Mouse (Mus musculus) forebrain, embryonic 16.5 days (tissue): ENCODE results near the gene Ess2. TPM values are rescaled to one million over a fixed set of nuclear protein-coding genes. Genes with fewer than 3 reads are reported as not detected.
A peak's percentile ranks its signal among the peaks of the same experiment; 100 is the strongest.

Experiments used
- ATAC-seq: fragments of 200-750 bp; cut with Nextera tagmentation; 2 replicates; pipeline ENCODE4 v1.8.0; 2017; ENCODE audit warnings: mild to moderate bottlenecking, moderate library complexity
- H3K27ac ChIP-seq: fragments of 300-500 bp; sonication (generic); 2 replicates; pipeline ENCODE4 v1.5.1; 2014; ENCODE audit warnings: low read length, control low read depth
- H3K27me3 ChIP-seq: fragments of 300-500 bp; sonication (generic); replicated peaks from 2 replicates; pipeline ENCODE4 v1.6.1; 2014; ENCODE audit warnings: low read length; ENCODE audit not compliant: control insufficient read depth, insufficient read depth
- H3K36me3 ChIP-seq: fragments of 300-500 bp; sonication (generic); 2 replicates; pipeline ENCODE4 v1.6.1; 2014; ENCODE audit not compliant: control insufficient read depth, insufficient read depth
- H3K4me1 ChIP-seq: fragments of 300-500 bp; sonication (generic); replicated peaks from 2 replicates; pipeline ENCODE4 v1.6.1; 2014; ENCODE audit warnings: low read length; ENCODE audit not compliant: control insufficient read depth, insufficient read depth
- H3K4me2 ChIP-seq: fragments of 300-500 bp; sonication (generic); 2 replicates; pipeline ENCODE4 v1.6.1; 2014; ENCODE audit warnings: mild to moderate bottlenecking, low read length, control low read depth
- H3K4me3 ChIP-seq: fragments of 300-500 bp; sonication (generic); replicated peaks from 2 replicates; pipeline ENCODE4 v1.5.1; 2014; ENCODE audit warnings: mild to moderate bottlenecking, low read length, control low read depth
- H3K9ac ChIP-seq: fragments of 300-500 bp; sonication (generic); replicated peaks from 2 replicates; pipeline ENCODE4 v1.6.1; 2014; ENCODE audit warnings: low read depth, low read length, control low read depth
- H3K9me3 ChIP-seq: fragments of 300-500 bp; sonication (generic); 2 replicates; pipeline ENCODE4 v1.6.1; 2016; ENCODE audit warnings: low read length; ENCODE audit not compliant: control insufficient read depth
- WGBS: fragments of 180-500 bp; shearing (Covaris S2); extraction: QIAGEN DNeasy Blood & Tissue Kit; methylation state at CpG from one replicate; pipeline ENCODE4 v1.1.7; 2014; 5-methylcytosine and 5-hydroxymethylcytosine counted together
- polyA plus RNA-seq: library from polyadenylated mRNA; unstranded; fragments of >200 nt; fragmentation: Nextera tagmentation; extraction: Ambion mirVana; gene quantifications from 2 replicates; pipeline ENCODE4 v1.2.1, GENCODE M21; 2015

The Ess2 gene
- polyA plus RNA-seq, 1 experiment from 2014 or later: 60.8 TPM

GRCm38 (mm10) chr16:17927351-17928082 lies 16.4 kb upstream of the Ess2 start:
- ATAC-seq: peak; percentile 30
- Histone ChIP-seq H3K27ac (peak overlapping the region; percentile 85), H3K36me3 (no peaks in the 10 kb centered on the region), H3K4me3 (peak overlapping the region; percentile 62), H3K4me1 (peaks cover 29% of the 10 kb centered on the region), H3K4me2 (peak overlapping the region; percentile 91), H3K27me3 (no peaks in the 10 kb centered on the region), H3K9ac (peak overlapping the region; percentile 72), H3K9me3 (no peaks in the 10 kb centered on the region)
- 2% methylated on average over 69 of the region's 72 CpGs for WGBS

GRCm38 (mm10) chr16:17922163-17922538 lies 11.0 kb upstream of the Ess2 start:
- peak overlapping the region; percentile 90 for H3K27ac ChIP-seq
- H3K4me1 ChIP-seq: peaks cover 33% of the 10 kb centered on the region
- 0% methylated on average over 14 of the region's 14 CpGs for WGBS
- H3K9me3 ChIP-seq: no peaks in the 10 kb centered on the region
- H3K9ac ChIP-seq: peak overlapping the region; percentile 81
- H3K4me2 ChIP-seq: peak overlapping the region; percentile 99
- peak overlapping the region; percentile 82 for H3K4me3 ChIP-seq
- H3K27me3 ChIP-seq: peaks cover 6% of the 10 kb centered on the region
- no peaks in the 10 kb centered on the region for H3K36me3 ChIP-seq
- peak; percentile 7 for ATAC-seq

- ATAC-seq: peak; percentile 94
These were observed 10.4 kb upstream of the Ess2 start for GRCm38 (mm10) chr16:17921325-17922162.

GRCm38 (mm10) chr16:17920586-17920985 lies 9.4 kb upstream of the Ess2 start:
- Histone ChIP-seq H3K27ac (no peak overlapping the region), H3K36me3 (no peaks in the 10 kb centered on the region), H3K4me3 (no peak overlapping the region), H3K4me2 (no peak overlapping the region), H3K9me3 (no peaks in the 10 kb centered on the region), H3K4me1 (peaks cover 23% of the 10 kb centered on the region), H3K27me3 (peaks cover 21% of the 10 kb centered on the region), H3K9ac (peak overlapping the region; percentile 85; the same call in 1 of the 2 replicates)
- ATAC-seq: no peak
- 3% methylated on average over 20 of the region's 20 CpGs for WGBS

More at GRCm38 (mm10) chr16:17921325-17922162, 10.4 kb upstream of the Ess2 start:
- H3K9ac ChIP-seq: peak overlapping the region; percentile 85
- no peaks in the 10 kb centered on the region for H3K9me3 ChIP-seq
- peak overlapping the region; percentile 99 for H3K4me2 ChIP-seq
- H3K27me3 ChIP-seq: peaks cover 12% of the 10 kb centered on the region
- H3K4me3 ChIP-seq: peak overlapping the region; percentile 82
- peaks cover 26% of the 10 kb centered on the region for H3K4me1 ChIP-seq
- H3K36me3 ChIP-seq: no peaks in the 10 kb centered on the region
- H3K27ac ChIP-seq: peak overlapping the region; percentile 90
- 1% methylated on average over 46 of the region's 47 CpGs for WGBS

GRCm38 (mm10) chr16:17914307-17915249 lies 3.4 kb upstream of the Ess2 start, which contains the start of gene Gsc2:
Gene Gsc2 (minus strand): TSS chr16:17915059.
- under 1% methylated on average over 103 of the region's 106 CpGs for WGBS
- H3K27ac ChIP-seq: no peak within 1 kb of the TSS
- no peaks in the 10 kb centered on the region for H3K36me3 ChIP-seq
- H3K4me1 ChIP-seq: peaks cover 22% of the 10 kb centered on the region
- H3K9me3 ChIP-seq: no peaks in the 10 kb centered on the region
- peak within 1 kb of the TSS; percentile 52 for H3K4me2 ChIP-seq
- H3K4me3 ChIP-seq: peak within 1 kb of the TSS; percentile 36
- H3K9ac ChIP-seq: peak within 1 kb of the TSS; percentile 26
- H3K27me3 ChIP-seq: peaks cover 59% of the 10 kb centered on the region
- peak; percentile 18; the same call in 1 of the 2 replicates for ATAC-seq

GRCm38 (mm10) chr16:17898462-17898861 lies 12.7 kb downstream of the Ess2 start, which contains the start of the genes Dgcr2 and Tssk2:
Gene Dgcr2 (minus strand): TSS chr16:17898562.
Gene Tssk2 (plus strand): TSS chr16:17898637.
- Histone ChIP-seq H3K9ac (no peak within 1 kb of the TSS), H3K27ac (no peak within 1 kb of the TSS), H3K9me3 (no peaks in the 10 kb centered on the region), H3K36me3 (peaks cover 17% of the 10 kb centered on the region), H3K4me1 (no peaks in the 10 kb centered on the region), H3K4me3 (no peak within 1 kb of the TSS), H3K27me3 (no peaks in the 10 kb centered on the region), H3K4me2 (no peak within 1 kb of the TSS)
- WGBS: 92% methylated on average over 14 of the region's 14 CpGs
- no peak for ATAC-seq

DNA sequence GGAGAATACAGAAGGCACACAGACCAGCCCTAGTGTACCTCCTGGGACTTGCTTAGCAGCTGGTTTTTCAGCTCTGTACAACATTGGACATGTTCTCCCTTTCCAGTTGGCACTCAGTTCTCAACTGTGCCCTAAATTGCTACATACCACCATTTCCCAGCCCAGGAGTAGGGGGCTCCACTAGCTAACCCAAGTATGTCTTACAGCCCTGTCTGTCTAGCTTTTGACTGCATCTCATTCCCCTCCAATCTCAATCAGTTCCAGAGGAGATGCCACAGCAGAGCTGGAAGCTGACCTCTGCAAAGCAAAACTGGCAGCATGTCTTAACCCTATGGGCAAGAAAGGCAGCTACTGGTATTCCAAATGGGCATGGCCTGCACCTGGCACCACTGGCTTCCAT lies 15.1 kb downstream of the Ess2 start:
- no peak overlapping the region for H3K4me3 ChIP-seq
- H3K36me3 ChIP-seq: peaks cover 6% of the 10 kb centered on the region; the same call in 1 of the 2 replicates
- ATAC-seq: no peak
- H3K4me1 ChIP-seq: peaks cover 9% of the 10 kb centered on the region
- H3K9me3 ChIP-seq: no peaks in the 10 kb centered on the region
- H3K27me3 ChIP-seq: no peaks in the 10 kb centered on the region
- H3K9ac ChIP-seq: no peak overlapping the region
- H3K4me2 ChIP-seq: no peak overlapping the region
- H3K27ac ChIP-seq: no peak overlapping the region

- H3K36me3 ChIP-seq: no peaks in the 10 kb centered on the region
- no peak for ATAC-seq
- no peak within 1 kb of the TSS for H3K9ac ChIP-seq
- H3K4me1 ChIP-seq: peaks cover 24% of the 10 kb centered on the region
- no peaks in the 10 kb centered on the region for H3K9me3 ChIP-seq
- WGBS: 86% methylated on average over 2 of the region's 2 CpGs
- no peak within 1 kb of the TSS for H3K4me3 ChIP-seq
- no peak within 1 kb of the TSS for H3K4me2 ChIP-seq
- H3K27ac ChIP-seq: no peak within 1 kb of the TSS
- no peaks in the 10 kb centered on the region for H3K27me3 ChIP-seq
These were observed 17.2 kb downstream of the Ess2 start, which contains the start of gene Tssk1 for GRCm38 (mm10) chr16:17893923-17894322. Gene Tssk1 (plus strand): TSS chr16:17894223.
